Mouse (Mus musculus): ENCODE results near the gene Gm10217.
A peak's percentile ranks its signal among the peaks of the same experiment; 100 is the strongest.

Gm10217 gene

DNA sequence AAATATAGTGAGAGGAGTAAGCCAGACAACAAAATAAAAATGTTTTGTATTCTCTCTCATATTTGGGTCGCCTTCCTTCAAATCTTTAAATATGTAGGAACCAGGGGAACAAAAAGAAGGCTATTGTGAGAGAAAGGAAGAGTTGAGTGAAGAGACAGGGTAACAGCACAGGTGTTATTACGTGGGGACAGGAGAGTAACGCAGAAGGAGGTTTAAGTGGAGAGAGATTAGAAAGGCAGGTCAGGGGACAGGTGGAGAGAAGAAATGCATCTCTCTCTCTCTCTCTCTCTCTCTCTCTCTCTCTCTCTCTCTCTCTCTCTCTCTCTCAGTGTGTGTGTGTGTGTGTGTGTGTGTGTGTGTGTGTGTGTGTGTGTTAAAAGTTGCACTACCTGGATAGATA, at the start of gene Gm10217:
TSS of gene Gm10217 (plus strand) at position 301 of the 400 bp plus-strand sequence.
- DNase-seq (ENCODE audit: low spot score in 2 of 2) = no peak

DNA sequence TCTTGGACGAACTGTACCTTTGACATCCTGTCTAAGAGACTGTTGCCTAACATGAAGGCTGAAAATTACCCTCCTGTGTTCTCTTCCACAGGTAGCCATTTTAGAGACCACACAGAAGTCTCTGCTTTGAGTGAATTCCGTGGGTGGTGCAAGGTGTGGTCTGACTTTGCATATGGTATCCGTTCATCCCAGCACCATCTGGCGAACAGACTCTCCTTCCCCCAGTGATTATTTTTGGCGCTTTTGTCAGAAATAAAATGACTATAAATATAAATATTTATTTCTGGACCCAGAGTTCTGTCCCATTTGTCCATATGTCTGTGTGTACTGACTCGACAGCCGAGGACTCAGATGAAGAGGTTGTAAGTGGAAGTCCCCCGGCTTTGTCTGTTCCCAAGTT, 39.3 kb upstream of the Gm10217 start:
- DNase-seq (ENCODE audit: low spot score in 2 of 2) = peak; percentile 33 to 52

DNA sequence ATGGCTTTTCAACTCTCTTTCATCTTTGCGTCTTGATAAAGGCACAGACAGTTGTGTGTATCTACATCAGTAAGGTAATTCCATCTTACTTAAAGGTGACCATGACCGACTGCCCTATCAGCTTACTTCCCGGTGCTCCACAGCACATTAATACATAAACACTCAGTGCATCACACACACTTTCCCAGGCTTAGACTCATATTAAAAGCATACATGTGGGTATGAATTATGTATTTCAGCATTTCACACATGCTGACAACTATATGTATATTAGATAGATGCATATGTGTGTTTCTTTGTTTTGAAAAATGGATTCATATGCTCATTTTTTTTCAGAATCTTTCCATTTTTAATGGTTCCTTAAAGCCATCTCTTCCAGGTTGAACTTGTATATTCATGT, 23.8 kb upstream of the Gm10217 start:
- no peak for DNase-seq (ENCODE audit: low spot score in 2 of 2)

DNA sequence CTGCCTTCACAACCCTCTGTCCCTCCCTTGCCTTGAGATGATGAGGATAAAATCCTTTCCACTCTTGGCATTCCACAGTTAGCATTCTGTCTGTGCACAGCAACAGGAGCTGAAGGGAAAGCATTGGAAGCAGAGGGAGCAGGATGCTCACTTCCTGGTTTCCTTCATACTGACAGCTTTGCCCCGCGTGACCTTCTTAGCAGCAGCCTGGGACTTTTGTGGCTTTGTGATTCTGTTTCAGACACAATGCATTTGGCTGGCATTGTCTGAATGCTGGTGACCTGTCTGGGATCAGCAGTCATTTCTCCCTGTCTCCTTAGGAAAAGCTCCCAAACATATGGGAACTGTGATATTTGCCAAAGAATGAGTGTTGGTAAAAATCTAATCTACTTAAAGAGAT, 4.8 kb upstream of the Gm10217 start:
- DNase-seq (ENCODE audit: low spot score in 2 of 2) = no peak

DNA sequence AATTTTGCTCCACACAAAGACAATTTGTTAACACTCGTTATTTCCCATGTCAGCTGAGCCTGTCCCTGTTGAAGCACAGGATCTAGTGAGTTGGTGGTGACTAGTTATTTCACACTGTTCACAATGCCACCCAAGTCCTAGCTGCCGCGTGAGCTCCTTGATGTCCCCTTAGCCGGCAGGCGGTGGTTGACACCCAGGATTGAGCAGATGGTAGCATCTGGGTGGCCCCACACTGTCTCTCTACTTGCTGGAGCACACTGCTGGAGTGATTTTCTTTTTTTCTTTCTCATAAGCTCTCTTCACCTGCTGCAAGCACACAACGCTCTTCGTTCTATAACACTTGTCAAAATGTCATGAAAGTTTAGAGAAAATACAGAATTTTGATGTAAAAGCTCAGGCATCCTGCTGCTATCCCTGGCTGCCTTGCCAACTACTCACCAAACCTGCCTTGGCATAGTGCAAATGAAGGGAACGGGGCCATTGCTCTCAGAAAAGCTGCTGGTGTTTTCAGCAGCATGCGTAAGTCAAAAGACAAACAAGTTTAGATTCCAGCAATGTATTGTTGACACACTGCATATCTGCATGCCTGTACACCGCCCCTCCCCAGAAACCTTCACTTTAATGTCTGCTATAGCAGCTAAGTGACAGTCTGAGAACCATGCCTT, 3.4 kb upstream of the Gm10217 start:
- DNase-seq (ENCODE audit: low spot score in 2 of 2) = no peak

GRCm38 (mm10) chr8:9865150-9865549, 1.1 kb downstream of the Gm10217 start:
- peak; percentile 61 to 77 for DNase-seq (ENCODE audit: low spot score in 2 of 2)

DNA sequence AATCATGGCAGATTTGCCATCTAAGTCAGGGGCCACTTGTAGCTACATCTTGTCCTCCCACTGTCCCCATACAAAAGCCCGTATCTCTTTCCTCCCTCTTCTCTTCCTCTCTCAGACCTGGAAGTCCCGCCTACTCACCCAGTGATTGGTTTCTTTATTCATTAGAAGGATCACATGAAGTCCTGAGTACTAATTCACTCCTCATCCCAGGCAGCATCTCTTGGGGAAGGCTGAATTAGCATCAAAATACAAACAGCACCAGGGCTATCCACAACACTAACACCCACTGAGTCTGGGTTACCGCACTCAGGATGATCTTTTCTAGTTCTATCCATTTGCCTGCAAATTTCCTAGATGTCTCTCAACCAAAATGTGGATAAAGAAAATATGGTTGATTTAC, 4.0 kb downstream of the Gm10217 start:
- DNase-seq (ENCODE audit: low spot score in 2 of 2) = no peak

DNA sequence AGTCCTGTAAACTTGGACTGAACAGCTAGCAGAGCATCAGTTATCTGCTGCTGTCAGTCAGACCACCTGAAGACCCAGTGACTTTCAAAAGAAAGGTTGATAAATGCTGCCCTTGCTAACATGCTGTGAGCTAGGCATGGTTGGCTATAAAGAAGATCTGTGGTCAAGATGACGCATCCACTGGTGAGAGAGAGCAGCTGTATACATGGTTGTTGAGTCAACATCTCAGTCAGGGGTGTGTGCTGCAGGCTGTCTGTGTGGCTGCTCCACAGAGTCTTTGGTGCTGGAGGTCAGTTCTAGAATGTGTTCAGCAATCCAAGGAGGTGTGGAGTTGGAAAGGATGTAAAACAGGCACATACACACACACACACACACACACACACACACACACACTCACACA, 12.2 kb downstream of the Gm10217 start:
- no peak for DNase-seq (ENCODE audit: low spot score in 2 of 2)

- DNase-seq (ENCODE audit: low spot score in 2 of 2) = no peak
Observed at GRCm38 (mm10) chr8:9879921-9880320, 15.9 kb downstream of the Gm10217 start.

GRCm38 (mm10) chr8:9886714-9887113, 22.7 kb downstream of the Gm10217 start:
- DNase-seq (ENCODE audit: low spot score in 2 of 2) = no peak

- no peak for DNase-seq (ENCODE audit: low spot score in 2 of 2)
Observed at GRCm38 (mm10) chr8:9899199-9899598, 35.1 kb downstream of the Gm10217 start.

DNA sequence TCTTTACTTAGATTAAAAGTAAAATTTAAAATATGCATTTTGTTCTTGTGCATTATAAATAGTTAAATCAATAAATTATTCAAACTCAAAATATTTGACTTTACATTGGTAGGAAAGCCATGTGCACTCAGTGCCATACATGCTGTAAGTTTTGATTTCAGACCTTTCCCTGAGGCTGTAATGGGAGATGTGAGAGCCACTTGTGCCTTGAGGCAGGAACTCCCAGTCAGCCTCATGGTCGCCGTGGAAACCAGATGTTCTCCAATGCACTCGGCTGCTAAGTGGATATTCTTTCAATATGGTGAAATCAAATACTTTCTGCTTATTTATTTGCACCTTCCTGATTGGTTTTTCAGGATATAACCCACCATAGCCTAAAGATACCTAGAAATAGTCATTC, 35.6 kb downstream of the Gm10217 start:
- DNase-seq (ENCODE audit: low spot score in 2 of 2) = peak; percentile 37 to 46
